Mouse (Mus musculus) liver, embryonic 15.5 days (tissue): Measurements from ENCODE around the gene Naxd. TPM values are rescaled to one million over a fixed set of nuclear protein-coding genes. Genes with fewer than 3 reads are reported as not detected.
A peak's percentile ranks its signal among the peaks of the same experiment; 100 is the strongest.
"Not testable (repeated sequence)": the region's sequence is repeated elsewhere in the genome, so short reads cannot be mapped to it uniquely, and the experiment has no call there.

ENCODE experiments used
- ATAC-seq: fragments of 200-750 bp; cut with Nextera tagmentation; 2 replicates; pipeline ENCODE4 v1.8.0; 2017; ENCODE audit warnings: moderate number of reproducible peaks, mild to moderate bottlenecking, moderate library complexity; ENCODE audit not compliant: insufficient read depth
- H3K27ac ChIP-seq: fragments of 300-500 bp; sonication (generic); replicated peaks from 2 replicates; pipeline ENCODE4 v1.5.1; 2015; ENCODE audit warnings: mild to moderate bottlenecking, inconsistent platforms
- H3K27me3 ChIP-seq: fragments of 300-500 bp; sonication (generic); 2 replicates; pipeline ENCODE4 v1.6.1; 2015; ENCODE audit warnings: mild to moderate bottlenecking, inconsistent platforms
- H3K36me3 ChIP-seq: fragments of 300-500 bp; sonication (generic); replicated peaks from 2 replicates; pipeline ENCODE4 v1.6.1; 2015; ENCODE audit warnings: moderate library complexity, mild to moderate bottlenecking, inconsistent platforms
- H3K4me1 ChIP-seq: fragments of 300-500 bp; sonication (generic); replicated peaks from 2 replicates; pipeline ENCODE4 v1.6.1; 2015; ENCODE audit warnings: inconsistent platforms
- H3K4me2 ChIP-seq: fragments of 300-500 bp; sonication (generic); 2 replicates; pipeline ENCODE4 v1.6.1; 2015; ENCODE audit warnings: moderate library complexity, mild to moderate bottlenecking, inconsistent platforms
- H3K4me3 ChIP-seq: fragments of 300-500 bp; sonication (generic); replicated peaks from 2 replicates; pipeline ENCODE4 v1.5.1; 2015; ENCODE audit warnings: mild to moderate bottlenecking, inconsistent platforms
- H3K9ac ChIP-seq: fragments of 300-500 bp; sonication (generic); 2 replicates; pipeline ENCODE4 v1.6.1; 2015; ENCODE audit warnings: moderate library complexity, mild to moderate bottlenecking, inconsistent platforms
- H3K9me3 ChIP-seq: fragments of 300-500 bp; sonication (generic); replicated peaks from 2 replicates; pipeline ENCODE4 v1.6.1; 2016; ENCODE audit warnings: inconsistent platforms
- WGBS: fragments of 180-500 bp; shearing (Covaris S2); methylation state at CpG from one replicate; pipeline ENCODE4 v1.1.7; 2015; ENCODE audit warnings: mixed read lengths; ENCODE audit not compliant: insufficient replicate concordance; 5-methylcytosine and 5-hydroxymethylcytosine counted together
- polyA plus RNA-seq: library from polyadenylated mRNA; unstranded; fragments of >200 nt; fragmentation: Nextera tagmentation; extraction: Ambion mirVana; gene quantifications from 2 replicates; pipeline ENCODE4 v1.2.1, GENCODE M21; 2015

The Naxd gene
- polyA plus RNA-seq, 1 experiment from 2014 or later = 37.1 TPM

DNA sequence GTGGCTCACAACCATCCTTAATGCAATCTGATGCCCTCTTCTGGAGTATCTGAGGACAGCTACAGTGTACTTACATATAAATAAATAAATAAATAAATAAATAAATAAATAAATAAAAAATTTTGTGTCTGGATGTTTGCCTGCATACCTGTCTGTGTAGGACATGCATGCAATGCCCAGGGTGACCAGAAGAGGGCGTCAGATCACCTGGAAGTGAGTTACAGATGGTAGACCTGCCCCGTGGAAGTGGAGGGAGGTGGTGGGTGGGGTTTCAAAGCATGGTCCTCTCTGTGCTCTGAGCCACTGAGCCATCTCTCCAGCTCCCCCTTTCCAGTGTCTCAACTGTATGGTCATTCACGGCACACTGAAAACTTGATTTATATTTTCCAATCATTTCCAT lies 47.1 kb downstream of the Naxd start:
- no peak overlapping the region for H3K4me3 ChIP-seq
- H3K9me3 ChIP-seq = no peaks in the 10 kb centered on the region
- peaks cover 9% of the 10 kb centered on the region; the same call in 1 of the 2 replicates for H3K4me1 ChIP-seq
- H3K9ac ChIP-seq = no peak overlapping the region
- H3K4me2 ChIP-seq = no peak overlapping the region
- peaks cover 43% of the 10 kb centered on the region for H3K36me3 ChIP-seq
- H3K27me3 ChIP-seq = no peaks in the 10 kb centered on the region
- WGBS = 35% methylated on average over 3 of the region's 3 CpGs
- no peak overlapping the region for H3K27ac ChIP-seq
- no peak for ATAC-seq

DNA sequence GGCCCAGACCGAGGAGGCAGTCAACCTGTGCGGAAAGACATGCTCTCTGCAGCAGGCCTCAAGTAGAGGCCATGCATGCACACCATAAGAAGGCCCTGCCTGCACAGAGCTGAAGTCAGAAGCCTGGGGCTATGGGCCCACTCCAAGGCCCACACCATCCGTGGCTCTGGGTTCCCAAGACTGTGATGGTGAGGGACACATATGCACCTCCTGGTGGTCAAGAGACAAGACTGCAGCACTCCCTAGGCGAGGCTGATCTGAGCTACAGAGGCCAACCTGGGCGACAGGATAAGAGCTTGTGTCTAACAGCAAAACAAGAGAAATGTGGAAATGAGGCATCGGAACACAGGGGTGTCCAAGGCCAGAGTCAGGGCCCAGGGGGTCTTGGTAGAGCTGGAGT lies 49.8 kb downstream of the Naxd start:
- no peak for ATAC-seq
- no peak overlapping the region for H3K4me3 ChIP-seq
- H3K36me3 ChIP-seq = peaks cover 20% of the 10 kb centered on the region
- peaks cover 28% of the 10 kb centered on the region for H3K4me1 ChIP-seq
- H3K27ac ChIP-seq = no peak overlapping the region
- H3K27me3 ChIP-seq = no peaks in the 10 kb centered on the region
- H3K9me3 ChIP-seq = no peaks in the 10 kb centered on the region
- H3K4me2 ChIP-seq = no peak overlapping the region
- no peak overlapping the region for H3K9ac ChIP-seq
- WGBS = 57% methylated on average over 6 of the region's 6 CpGs

DNA sequence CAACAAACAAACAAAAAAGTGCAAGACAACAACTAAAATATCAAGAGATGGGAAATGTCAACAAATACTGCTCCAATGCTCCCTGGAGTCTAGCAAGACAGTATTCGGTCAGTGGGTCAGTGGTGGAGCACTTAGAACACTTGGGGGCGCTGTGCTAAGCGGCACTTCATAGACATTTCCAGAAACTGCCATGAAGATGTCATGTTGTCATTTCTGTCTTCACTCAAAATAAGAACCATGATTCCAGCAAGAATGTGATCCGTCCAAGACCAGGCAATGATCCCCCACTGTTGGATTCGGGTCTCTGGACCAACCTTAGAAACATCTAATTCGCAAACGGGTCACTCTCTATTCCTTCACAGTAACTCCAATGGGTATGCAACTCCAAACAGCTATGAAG lies 52.4 kb downstream of the Naxd start:
- Histone ChIP-seq H3K4me1 (peaks cover 42% of the 10 kb centered on the region), H3K9me3 (no peaks in the 10 kb centered on the region), H3K9ac (peak overlapping the region; percentile 88), H3K36me3 (peaks cover 9% of the 10 kb centered on the region; the same call in 1 of the 2 replicates), H3K4me2 (peak overlapping the region; percentile 95), H3K4me3 (peak overlapping the region; percentile 90), H3K27me3 (no peaks in the 10 kb centered on the region), H3K27ac (peak overlapping the region; percentile 92)
- WGBS = 7% methylated on average over 7 of the region's 7 CpGs
- no peak for ATAC-seq

DNA sequence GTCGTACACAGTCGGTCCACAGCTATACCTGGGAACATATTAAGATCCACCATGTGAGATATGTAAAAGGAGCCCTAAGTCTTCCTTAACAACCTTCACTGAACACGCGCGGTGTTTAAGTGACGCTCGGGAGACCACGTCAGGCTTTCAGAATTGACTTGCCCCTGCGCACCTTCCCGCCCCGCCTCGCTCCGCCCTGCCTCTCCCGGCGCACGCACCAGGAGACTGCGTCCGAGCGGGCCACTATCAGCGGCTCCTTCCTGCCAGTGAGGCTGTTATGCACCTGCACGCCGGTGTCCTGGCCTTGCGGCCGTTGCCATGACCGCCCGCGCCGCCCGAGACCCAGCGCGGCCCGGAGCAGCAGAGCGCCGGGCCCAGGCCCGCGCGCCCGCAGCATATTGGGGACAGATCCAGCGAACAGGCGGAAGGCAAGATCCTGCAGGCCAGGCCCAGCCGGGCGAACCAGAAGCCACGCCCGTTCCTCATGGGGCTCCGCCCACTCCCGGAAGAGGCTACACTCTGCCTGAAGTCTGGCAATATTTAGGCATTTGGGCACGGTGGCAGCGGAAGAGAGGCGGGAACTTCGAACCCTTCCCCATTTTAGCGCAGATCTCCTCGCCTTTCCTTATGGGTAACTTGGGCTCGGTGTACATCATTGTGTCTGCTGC lies 53.1 kb downstream of the Naxd start, which contains the start of gene Cars2:
Gene Cars2, minus strand, starts transcription at position 503 of the 668 bp plus-strand sequence.
- H3K4me2 ChIP-seq = peak within 1 kb of the TSS; percentile 95
- peaks cover 4% of the 10 kb centered on the region; the same call in 1 of the 2 replicates for H3K36me3 ChIP-seq
- peak within 1 kb of the TSS; percentile 88 for H3K9ac ChIP-seq
- no peaks in the 10 kb centered on the region for H3K9me3 ChIP-seq
- H3K4me3 ChIP-seq = peak within 1 kb of the TSS; percentile 90
- H3K27me3 ChIP-seq = no peaks in the 10 kb centered on the region
- H3K27ac ChIP-seq = peak within 1 kb of the TSS; percentile 92
- peak; percentile 76 for ATAC-seq
- peaks cover 47% of the 10 kb centered on the region for H3K4me1 ChIP-seq
- WGBS = under 1% methylated on average over 53 of the region's 53 CpGs

DNA sequence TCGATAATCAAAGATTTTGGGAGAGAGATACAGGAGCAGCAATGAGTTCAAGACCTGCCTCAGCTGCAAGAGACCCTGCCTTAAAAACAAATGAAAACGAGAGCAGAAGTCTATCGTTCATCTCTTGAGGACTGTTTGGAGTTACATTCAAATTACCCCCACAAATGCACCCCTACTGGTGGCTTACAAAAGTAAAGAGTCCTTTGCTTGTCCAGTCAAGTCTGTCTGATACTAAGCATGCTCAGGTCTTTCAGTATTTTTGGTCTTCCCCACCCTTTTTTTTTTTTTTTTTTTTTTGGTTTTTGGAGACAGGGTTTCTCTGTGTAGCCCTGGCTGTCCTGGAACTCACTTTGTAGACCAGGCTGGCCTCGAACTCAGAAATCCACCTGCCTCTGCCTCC lies 54.2 kb downstream of the Naxd start:
- not testable (repeated sequence) for H3K4me3 ChIP-seq, H3K9ac ChIP-seq, H3K9me3 ChIP-seq, H3K4me2 ChIP-seq, H3K27me3 ChIP-seq, ATAC-seq, H3K27ac ChIP-seq, H3K36me3 ChIP-seq
- peaks cover 47% of the 10 kb centered on the region for H3K4me1 ChIP-seq
- WGBS = 81% methylated on average over 4 of the region's 4 CpGs

DNA sequence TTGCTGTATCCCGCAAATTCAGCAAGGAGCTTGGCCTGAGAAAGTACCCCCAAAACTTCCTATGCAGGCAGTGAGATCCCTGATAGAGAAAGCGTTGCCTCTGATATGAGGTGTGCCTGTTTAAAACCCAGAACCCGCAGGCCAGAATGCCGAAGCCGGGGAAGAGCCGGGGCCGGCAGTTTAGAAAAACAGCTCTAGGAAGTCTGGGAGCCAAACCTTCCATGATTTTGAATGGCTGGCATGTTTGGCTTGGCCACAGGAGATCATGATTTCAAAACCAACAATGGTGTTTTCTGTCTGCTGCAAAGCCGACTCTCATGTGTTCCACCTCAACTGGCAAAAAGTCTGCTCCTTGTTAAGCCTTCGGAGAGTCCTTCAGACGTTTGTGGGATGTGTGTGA lies 55.1 kb downstream of the Naxd start:
- H3K27ac ChIP-seq = no peak overlapping the region
- no peak overlapping the region for H3K4me3 ChIP-seq
- WGBS = 79% methylated on average over 10 of the region's 10 CpGs
- H3K27me3 ChIP-seq = no peaks in the 10 kb centered on the region
- no peak overlapping the region for H3K9ac ChIP-seq
- H3K36me3 ChIP-seq = no peaks in the 10 kb centered on the region; the same call in 1 of the 2 replicates
- no peak overlapping the region for H3K4me2 ChIP-seq
- H3K4me1 ChIP-seq = peaks cover 47% of the 10 kb centered on the region
- H3K9me3 ChIP-seq = no peaks in the 10 kb centered on the region
- ATAC-seq = no peak

DNA sequence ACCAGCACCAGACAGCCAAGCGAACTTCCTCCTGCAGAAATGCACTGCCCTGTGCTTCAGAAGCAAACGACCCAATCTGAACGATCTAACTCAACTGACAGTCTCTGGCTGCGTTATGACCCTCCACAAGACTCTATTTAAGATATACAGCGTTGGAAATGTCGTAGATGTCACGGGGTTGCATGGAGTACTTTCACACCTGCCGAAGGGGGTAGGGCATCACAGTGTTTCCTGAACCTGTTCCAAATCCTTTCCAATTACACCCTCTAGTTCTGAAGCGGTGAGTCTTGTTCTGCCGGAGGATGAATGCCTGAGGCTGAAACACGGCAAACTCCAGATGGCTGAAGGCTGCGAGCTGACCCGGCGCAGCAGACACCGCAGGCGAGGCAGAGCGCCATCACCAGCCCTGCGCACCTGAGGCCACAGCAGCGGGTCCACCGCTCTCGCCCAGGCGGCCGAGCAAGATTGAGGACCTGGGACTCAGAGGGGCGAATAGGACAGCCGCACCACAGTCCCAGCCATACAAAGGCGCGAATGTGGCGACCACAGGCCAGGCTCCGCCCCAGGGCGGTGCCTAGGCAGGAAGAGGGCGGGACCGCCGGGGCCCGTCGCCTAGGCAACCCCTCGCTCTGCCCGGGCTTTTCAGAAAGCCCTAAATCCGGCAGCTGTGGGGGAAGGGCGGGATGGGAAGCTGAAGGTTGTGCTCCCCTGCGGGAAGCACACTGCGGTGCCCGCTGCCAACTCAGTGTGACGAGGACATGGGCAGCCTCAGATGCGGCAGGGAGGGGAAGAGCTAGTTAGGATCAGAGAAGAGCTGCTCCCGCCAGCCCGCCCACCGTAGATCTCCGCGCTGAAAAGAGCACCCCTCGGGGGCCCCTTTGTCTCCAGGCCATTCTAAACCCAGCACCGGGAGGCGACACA lies 57.8 kb downstream of the Naxd start, which contains the start of gene Ing1:
Gene Ing1, plus strand, starts transcription at position 773 of the 921 bp plus-strand sequence.
- Histone ChIP-seq H3K4me3 (peak within 1 kb of the TSS; percentile 78), H3K36me3 (no peaks in the 10 kb centered on the region), H3K4me1 (peaks cover 48% of the 10 kb centered on the region), H3K4me2 (peak within 1 kb of the TSS; percentile 92), H3K27ac (peak within 1 kb of the TSS; percentile 99), H3K9ac (peak within 1 kb of the TSS; percentile 95), H3K9me3 (no peaks in the 10 kb centered on the region), H3K27me3 (no peaks in the 10 kb centered on the region)
- WGBS = under 1% methylated on average over 52 of the region's 52 CpGs
- ATAC-seq = peak; percentile 59

DNA sequence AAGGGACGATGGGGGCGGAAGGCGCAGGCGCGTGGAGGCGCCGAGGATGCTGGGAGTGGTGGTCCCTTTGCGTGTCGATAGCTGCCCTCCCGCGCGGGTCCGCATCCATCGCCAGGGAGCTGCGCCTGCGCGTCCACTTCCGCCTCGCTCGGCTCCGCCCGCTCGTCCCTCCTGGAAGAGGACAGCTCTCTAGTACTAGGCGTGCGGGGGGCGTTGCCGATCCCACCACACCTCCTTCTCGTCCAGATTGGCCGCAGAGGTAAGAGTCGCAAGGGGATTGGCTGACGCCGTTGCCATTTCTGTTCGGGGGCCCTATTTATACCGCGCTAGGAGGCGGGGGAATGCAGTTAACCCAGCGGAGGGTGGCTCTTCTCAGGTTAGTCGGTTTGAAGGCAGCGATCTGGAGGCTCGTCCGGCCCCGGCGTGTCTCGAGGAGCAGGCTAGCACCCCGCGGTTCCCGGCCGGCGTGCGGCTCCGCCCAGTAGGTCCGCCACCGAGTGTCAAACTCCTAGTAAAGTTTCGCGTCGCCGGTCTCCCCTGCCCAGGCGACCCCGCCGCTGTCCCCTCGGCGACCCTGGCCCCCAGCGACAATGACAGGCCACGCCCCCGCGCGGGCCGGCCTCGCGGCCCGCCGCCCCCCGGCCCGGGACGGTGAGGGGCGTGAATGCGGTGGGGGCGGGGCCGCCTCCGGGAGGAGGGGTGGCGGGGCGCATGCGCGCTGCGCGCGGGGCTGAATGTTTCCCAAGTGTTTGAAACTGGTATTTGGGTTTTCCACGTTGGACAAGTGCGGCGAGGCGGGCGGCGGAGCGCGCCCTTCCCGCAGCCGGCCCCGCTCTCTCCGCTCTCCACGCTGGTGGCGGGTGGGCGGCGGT lies 58.6 kb downstream of the Naxd start:
- peak; percentile 74 for ATAC-seq
- H3K36me3 ChIP-seq = peaks cover 3% of the 10 kb centered on the region; the same call in 1 of the 2 replicates

DNA sequence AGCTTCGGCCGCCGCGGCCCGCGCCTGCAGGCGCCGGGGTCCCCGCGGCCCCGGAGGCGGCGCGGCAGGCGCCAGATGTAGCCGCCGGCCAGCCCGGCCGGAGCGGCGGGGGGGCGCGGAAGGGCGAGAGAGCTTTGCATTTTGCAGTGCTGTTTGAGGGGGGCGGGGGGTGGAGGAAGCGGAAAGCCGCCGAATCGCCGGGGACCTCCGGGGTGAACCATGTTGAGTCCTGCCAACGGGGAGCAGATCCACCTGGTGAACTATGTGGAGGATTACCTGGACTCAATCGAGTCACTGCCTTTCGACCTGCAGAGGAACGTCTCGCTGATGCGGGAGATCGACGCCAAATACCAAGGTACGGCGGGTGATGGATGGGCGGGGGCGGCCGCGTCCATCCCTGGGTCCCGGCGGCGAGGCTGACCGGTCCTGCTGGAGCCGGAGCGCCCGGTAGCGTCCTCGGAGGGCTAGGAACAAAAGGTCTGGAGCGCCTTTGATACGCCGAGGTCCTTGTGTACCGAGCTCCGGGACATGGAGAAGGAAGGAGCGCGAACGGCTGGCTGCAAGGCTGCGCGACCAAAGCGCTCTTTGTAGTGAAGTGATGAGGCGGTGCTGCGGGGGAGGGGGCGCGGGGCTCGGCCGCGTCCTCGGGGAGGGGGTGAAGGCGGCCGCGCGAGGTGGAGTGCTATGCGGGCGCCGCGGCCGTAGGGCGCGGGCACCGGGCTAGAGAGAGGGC lies 59.6 kb downstream of the Naxd start:
- H3K36me3 ChIP-seq = peaks cover 12% of the 10 kb centered on the region
- no peak for ATAC-seq
- no peaks in the 10 kb centered on the region for H3K27me3 ChIP-seq
- H3K4me1 ChIP-seq = peaks cover 40% of the 10 kb centered on the region
- peak overlapping the region; percentile 99 for H3K27ac ChIP-seq
- H3K9me3 ChIP-seq = no peaks in the 10 kb centered on the region
- under 1% methylated on average over 84 of the region's 85 CpGs for WGBS
- H3K4me3 ChIP-seq = peak overlapping the region; percentile 78
- peak overlapping the region; percentile 95 for H3K9ac ChIP-seq
- H3K4me2 ChIP-seq = peak overlapping the region; percentile 92

More for the DNA sequence above, 58.6 kb downstream of the Naxd start:
- under 1% methylated on average over 101 of the region's 103 CpGs for WGBS
- Histone ChIP-seq H3K4me1 (peaks cover 44% of the 10 kb centered on the region), H3K4me3 (peak overlapping the region; percentile 78), H3K4me2 (peak overlapping the region; percentile 92), H3K27ac (peak overlapping the region; percentile 99), H3K9me3 (no peaks in the 10 kb centered on the region), H3K9ac (peak overlapping the region; percentile 95), H3K27me3 (no peaks in the 10 kb centered on the region)

DNA sequence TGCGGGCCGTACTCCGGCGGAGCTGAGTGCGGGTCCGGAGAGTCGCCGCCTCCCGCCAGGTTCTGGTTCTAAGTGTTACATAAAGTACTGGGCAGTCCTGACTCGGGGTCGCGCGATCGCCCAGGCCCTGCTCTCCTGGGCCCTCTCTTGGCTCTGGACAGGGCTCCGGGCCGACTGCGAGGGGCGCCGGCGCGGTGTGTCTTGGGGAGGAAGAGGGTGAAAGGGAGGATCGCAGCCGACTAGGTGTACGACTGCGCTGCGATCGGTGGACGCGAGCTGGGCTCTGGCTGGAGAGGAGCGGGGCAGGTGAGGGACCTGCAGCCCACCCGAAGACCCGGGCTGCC lies 60.1 kb downstream of the Naxd start:
- H3K27me3 ChIP-seq = no peaks in the 10 kb centered on the region
- no peaks in the 10 kb centered on the region for H3K9me3 ChIP-seq
- WGBS = under 1% methylated on average over 31 of the region's 32 CpGs
- H3K4me3 ChIP-seq = peak overlapping the region; percentile 78
- H3K4me1 ChIP-seq = peaks cover 40% of the 10 kb centered on the region
- H3K9ac ChIP-seq = peak overlapping the region; percentile 95
- peak overlapping the region; percentile 92 for H3K4me2 ChIP-seq
- ATAC-seq = peak; percentile 0; the same call in 1 of the 2 replicates
- peak overlapping the region; percentile 99 for H3K27ac ChIP-seq
- peaks cover 17% of the 10 kb centered on the region for H3K36me3 ChIP-seq
